Mouse (Mus musculus) c-Kit-positive CD71-positive TER-119-negative erythroid progenitor cells, embryonic 14.5 days (primary cell): ENCODE results near the gene Cmtm6.
"Not testable (repeated sequence)": the region's sequence is repeated elsewhere in the genome, so short reads cannot be mapped to it uniquely, and the experiment has no call there.

Experiments used
- DNase-seq: peaks from one replicate; pipeline ENCODE4 v3.0.0-alpha.2; 2013; ENCODE audit warnings: low read depth

Cmtm6 gene

GRCm38 (mm10) chr9:114731011-114731755 is at the start of gene Cmtm6:
Gene Cmtm6 (plus strand): TSS chr9:114731116.
- DNase-seq: peak; percentile 95

- DNase-seq: no peak
Observed at GRCm38 (mm10) chr9:114682193-114682592, 48.7 kb upstream of the Cmtm6 start.

- DNase-seq: no peak
Observed at GRCm38 (mm10) chr9:114686245-114686644, 44.7 kb upstream of the Cmtm6 start.

- DNase-seq: no peak
Observed at GRCm38 (mm10) chr9:114687639-114688038, 43.3 kb upstream of the Cmtm6 start.

GRCm38 (mm10) chr9:114688252-114688952 is 42.5 kb upstream of the Cmtm6 start, which contains the start of gene Dync1li1:
Gene Dync1li1 (plus strand): TSS chr9:114688790.
- peak; percentile 89 for DNase-seq

- no peak for DNase-seq
Observed at GRCm38 (mm10) chr9:114688953-114689407, 41.9 kb upstream of the Cmtm6 start.

- no peak for DNase-seq
Observed at GRCm38 (mm10) chr9:114690119-114690601, 40.8 kb upstream of the Cmtm6 start.

- DNase-seq: no peak
Observed at GRCm38 (mm10) chr9:114691112-114691511, 39.8 kb upstream of the Cmtm6 start.

GRCm38 (mm10) chr9:114695662-114696061 is 35.3 kb upstream of the Cmtm6 start:
- not testable (repeated sequence) for DNase-seq

GRCm38 (mm10) chr9:114697072-114697471 is 33.8 kb upstream of the Cmtm6 start:
- DNase-seq: no peak

GRCm38 (mm10) chr9:114697926-114698325 is 33.0 kb upstream of the Cmtm6 start:
- no peak for DNase-seq

GRCm38 (mm10) chr9:114699262-114699661 is 31.7 kb upstream of the Cmtm6 start:
- no peak for DNase-seq

GRCm38 (mm10) chr9:114699882-114700665 is 30.8 kb upstream of the Cmtm6 start:
- DNase-seq: no peak

GRCm38 (mm10) chr9:114701031-114701430 is 29.9 kb upstream of the Cmtm6 start:
- no peak for DNase-seq

GRCm38 (mm10) chr9:114701921-114702320 is 29.0 kb upstream of the Cmtm6 start:
- DNase-seq: no peak

GRCm38 (mm10) chr9:114707805-114708204 is 23.1 kb upstream of the Cmtm6 start:
- no peak for DNase-seq

- no peak for DNase-seq
Observed at GRCm38 (mm10) chr9:114710345-114710744, 20.6 kb upstream of the Cmtm6 start.

GRCm38 (mm10) chr9:114713481-114713880 is 17.4 kb upstream of the Cmtm6 start:
- no peak for DNase-seq

GRCm38 (mm10) chr9:114716677-114717331 is 14.1 kb upstream of the Cmtm6 start:
- DNase-seq: no peak

GRCm38 (mm10) chr9:114727315-114727714 is 3.6 kb upstream of the Cmtm6 start:
- DNase-seq: peak; percentile 42

GRCm38 (mm10) chr9:114728432-114728831 is 2.5 kb upstream of the Cmtm6 start:
- not testable (repeated sequence) for DNase-seq
